Mouse (Mus musculus): ENCODE results near the gene Spint5.

DNA sequence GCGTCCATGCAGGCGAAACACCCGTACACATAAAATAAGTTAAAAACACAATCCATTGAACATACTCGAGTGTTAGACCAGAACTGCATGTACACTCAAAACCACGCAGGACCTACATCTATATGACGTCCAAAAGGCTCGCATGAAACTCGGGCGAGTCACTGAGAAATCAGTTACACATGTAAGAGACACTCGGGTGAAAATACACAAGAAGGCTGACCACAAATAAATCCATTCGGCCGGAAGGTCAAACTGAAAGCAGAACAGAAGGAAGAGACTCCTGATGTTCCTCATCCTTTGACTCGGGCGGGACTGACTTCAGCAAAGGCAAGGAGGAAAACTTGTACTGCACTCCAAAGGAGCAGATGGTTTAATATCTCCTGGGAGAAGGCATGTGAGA, 9.1 kb upstream of the Spint5 start:
- TF ChIP-seq CTCF (IDR thresholded peaks at IDR 0.05) (no peak), EP300 (IDR thresholded peaks at IDR 0.05) (no peak)
